Mouse (Mus musculus): ENCODE results near the gene Cdk2.
A peak's percentile ranks its signal among the peaks of the same experiment; 100 is the strongest.

Cdk2 gene

GRCm38 (mm10) chr10:128702328-128703007, 2.4 kb downstream of the Cdk2 start:
- DNase-seq (ENCODE audit: low spot score): peak; percentile 66

- no peak for DNase-seq (ENCODE audit: low spot score)
These were observed 4.1 kb downstream of the Cdk2 start for GRCm38 (mm10) chr10:128700712-128701111.

DNA sequence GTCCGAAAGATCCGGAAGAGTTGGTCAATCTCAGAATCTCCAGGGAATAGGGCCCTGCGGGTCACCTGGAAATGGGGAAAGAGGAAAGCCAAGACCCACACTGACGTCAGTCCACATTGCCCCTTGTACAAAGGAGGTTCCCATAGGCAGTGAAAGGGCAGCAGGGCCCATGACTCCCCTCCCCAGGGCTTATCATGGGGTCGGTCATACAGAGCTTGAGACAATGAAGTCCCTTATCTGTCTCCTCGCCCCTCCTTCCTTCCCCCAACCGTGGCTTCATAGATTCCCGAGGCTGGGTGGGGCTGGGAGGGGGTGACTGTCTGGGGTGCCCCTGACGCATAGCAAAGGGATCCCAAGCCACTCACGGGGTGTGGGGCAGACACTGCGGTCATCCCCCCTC, 5.2 kb downstream of the Cdk2 start:
- DNase-seq (ENCODE audit: low spot score): no peak

DNA sequence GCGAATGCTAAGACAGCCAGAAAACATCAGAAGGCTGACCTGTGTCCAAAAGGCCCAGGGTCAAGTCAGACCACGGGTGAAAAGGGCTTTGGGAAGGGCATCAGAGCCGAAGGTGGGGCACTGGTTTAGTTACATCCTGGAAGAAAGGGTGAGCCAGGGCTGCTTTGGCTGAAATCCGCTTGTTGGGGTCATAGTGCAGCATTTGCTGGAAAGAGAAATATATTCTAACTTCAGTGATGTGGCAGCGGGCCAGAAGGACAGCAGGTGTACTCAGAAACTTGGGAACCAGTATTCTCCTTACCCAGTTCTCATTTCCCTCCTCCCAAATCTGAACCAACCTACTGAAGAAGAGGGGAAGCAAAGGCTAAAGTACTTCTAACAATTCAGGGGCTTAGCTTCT, 5.8 kb downstream of the Cdk2 start:
- no peak for DNase-seq (ENCODE audit: low spot score)

DNA sequence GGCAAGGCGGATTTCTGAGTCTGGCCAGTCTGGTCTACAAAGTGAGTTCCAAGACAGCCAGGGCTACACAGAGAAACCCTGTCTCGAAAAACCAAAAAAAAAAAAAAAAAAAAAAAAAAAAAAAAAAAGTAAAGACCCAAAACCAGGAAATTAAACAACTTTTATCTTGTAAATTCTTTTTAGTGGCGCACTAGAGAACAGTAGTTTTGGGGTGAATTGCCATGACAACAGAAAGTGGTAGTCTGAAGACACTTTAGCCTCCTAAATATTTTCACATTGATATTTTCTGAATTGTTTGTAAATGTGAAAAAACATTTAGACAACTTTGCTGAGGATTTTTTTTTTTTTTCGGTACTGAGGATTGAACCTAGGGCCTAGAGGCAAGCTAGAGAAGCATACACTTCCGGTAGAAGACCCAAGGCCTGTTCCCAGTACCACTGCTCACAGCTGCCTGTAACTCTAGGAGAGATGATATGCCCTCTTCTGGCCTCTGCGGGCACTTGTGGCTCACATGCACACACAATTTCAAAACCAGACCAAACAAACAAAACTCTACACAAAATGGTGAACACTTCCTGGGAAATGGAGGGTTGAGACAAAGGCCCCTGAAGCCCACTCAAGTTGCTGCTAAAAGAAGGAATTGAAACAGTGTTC, 7.6 kb downstream of the Cdk2 start:
- DNase-seq (ENCODE audit: low spot score): no peak

- peak; percentile 99 for DNase-seq (ENCODE audit: low spot score)
These were observed 8.6 kb downstream of the Cdk2 start, which contains the start of gene Rab5b for GRCm38 (mm10) chr10:128695992-128696807. Rab5b (minus strand) TSS chr10:128696264.

DNA sequence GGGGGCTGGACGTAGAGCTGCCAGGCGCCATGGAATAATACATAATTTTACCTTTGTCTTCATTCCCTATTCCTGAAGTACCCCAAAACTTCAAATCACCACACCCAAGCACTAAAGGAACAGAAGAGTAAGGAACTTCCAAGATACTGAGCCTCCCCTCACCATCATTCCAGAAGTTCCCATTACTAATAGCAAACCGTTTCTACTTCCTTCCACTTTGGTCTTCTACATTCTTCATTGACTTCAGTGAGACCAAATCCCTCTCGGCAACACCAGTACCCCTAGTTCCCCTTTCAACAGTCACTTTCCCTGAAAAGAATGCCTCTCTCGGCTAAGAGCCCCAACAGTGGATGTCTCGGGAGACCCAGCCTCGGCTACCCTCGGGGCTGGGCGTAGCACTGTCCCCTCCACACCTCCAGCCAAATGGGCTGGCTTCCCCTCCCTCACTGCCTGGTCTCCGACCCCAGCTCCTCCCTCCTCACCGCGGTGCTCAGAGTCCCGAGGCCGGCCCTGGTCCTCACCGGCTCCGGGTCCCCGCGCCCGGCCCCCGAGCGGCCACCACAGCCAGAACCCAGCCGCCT, 9.3 kb downstream of the Cdk2 start:
- DNase-seq (ENCODE audit: low spot score): no peak

- no peak for DNase-seq (ENCODE audit: low spot score)
These were observed 30.3 kb downstream of the Cdk2 start for GRCm38 (mm10) chr10:128674469-128675008.

GRCm38 (mm10) chr10:128673763-128674468, 30.9 kb downstream of the Cdk2 start, which contains the start of gene Suox:
Suox (minus strand) TSS chr10:128674073.
- DNase-seq (ENCODE audit: low spot score): peak; percentile 82

- DNase-seq (ENCODE audit: low spot score): no peak
These were observed 33.7 kb downstream of the Cdk2 start for GRCm38 (mm10) chr10:128671148-128671547.

GRCm38 (mm10) chr10:128668790-128669672, 35.8 kb downstream of the Cdk2 start:
- peak; percentile 84 for DNase-seq (ENCODE audit: low spot score)

DNA sequence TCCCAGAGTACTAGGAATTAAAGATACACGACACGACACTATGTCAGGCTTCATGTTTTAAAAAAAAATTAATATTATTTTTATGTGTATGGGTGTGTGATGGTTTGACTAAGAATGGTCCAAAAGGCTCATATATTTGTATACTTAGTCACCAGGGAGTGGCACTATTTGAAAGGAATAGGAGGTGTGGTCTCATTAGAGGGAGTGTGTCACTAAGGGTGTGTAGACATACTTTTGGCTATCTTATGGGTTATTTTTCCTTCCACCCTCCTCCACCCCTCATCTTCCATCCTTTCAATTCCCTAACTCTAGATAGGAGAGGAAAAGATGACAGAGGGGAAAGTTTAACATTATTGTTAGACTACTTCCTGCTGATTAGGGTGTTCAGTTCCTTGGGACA, 39.0 kb downstream of the Cdk2 start:
- no peak for DNase-seq (ENCODE audit: low spot score)

GRCm38 (mm10) chr10:128665307-128665706, 39.5 kb downstream of the Cdk2 start:
- DNase-seq (ENCODE audit: low spot score): no peak

DNA sequence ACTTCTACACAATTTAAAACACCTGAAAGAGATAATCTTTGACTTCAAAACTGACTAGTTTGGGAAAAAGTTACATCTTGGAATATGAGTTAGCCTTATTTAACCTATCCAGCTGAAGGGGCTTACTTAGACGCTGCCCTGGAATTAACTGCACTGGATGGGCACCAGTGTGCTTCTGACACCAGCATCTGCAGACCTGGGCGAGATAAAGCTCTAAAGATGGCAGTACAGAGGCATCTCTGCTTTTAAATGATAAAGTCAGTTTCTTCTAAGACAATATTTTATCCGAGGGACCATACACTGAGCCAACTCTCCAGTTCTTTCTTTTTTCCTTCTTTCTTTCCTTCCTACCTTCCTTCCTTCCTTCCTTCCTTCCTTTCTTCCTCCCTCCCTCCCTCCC, 40.0 kb downstream of the Cdk2 start:
- no peak for DNase-seq (ENCODE audit: low spot score)

DNA sequence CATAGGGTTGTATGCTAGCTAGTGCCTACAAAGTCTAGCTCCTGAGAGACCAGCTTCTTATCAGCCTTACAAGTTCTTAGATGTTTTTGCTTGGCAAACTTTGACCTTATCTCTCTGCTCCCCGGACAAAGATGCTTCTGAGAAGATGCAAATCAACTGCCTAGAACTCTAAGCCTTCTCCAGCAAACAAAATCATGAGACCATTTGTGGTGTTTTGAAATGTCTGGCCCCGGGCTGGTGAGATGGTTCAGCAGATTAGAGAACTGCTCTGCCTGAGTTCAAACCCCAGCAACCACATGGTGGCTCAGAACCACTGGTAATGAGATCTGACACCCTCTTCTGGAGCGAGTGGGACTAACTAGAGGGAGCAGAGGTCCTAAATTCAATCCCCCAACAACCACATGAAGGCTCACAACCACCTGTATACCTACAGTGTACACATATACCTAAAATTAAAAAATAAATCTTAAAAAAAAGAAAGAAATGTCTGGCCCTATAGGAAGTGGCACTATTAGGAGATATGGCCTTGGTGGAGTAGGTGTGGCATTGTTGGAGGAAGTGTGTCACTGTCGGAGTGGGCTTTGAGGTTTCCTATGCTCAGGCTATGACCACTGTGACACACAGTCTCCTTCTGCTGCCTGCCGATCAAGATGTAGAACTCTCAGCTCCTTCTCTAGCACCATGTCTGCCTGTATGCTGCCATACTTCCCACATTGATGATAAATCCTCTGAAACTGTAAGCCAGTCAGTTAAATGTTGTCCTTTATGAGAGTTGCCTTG, 41.2 kb downstream of the Cdk2 start:
- no peak for DNase-seq (ENCODE audit: low spot score)

- no peak for DNase-seq (ENCODE audit: low spot score)
These were observed 42.4 kb downstream of the Cdk2 start for GRCm38 (mm10) chr10:128662465-128662864.

DNA sequence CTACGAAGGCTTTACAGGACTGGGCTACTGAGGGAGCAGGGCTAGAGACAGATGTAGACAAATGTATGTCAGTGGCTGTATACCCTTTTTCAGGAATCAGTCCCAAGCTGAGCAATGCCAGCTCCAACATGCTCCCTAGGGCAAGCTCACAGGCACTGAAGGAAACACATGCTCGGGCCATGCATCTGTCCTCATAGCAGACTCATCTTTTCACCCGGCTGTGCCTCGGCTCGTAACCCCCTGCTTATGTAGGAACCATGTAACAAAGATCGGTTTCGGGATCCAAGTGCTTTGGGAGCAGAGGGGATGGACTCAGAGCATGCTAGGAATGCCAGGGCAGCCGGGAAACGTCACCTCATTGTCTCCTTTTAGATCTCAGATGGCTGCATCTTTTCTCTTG, 45.3 kb downstream of the Cdk2 start:
- no peak for DNase-seq (ENCODE audit: low spot score)

- DNase-seq (ENCODE audit: low spot score): no peak
These were observed 47.0 kb downstream of the Cdk2 start for GRCm38 (mm10) chr10:128657844-128658243.

DNA sequence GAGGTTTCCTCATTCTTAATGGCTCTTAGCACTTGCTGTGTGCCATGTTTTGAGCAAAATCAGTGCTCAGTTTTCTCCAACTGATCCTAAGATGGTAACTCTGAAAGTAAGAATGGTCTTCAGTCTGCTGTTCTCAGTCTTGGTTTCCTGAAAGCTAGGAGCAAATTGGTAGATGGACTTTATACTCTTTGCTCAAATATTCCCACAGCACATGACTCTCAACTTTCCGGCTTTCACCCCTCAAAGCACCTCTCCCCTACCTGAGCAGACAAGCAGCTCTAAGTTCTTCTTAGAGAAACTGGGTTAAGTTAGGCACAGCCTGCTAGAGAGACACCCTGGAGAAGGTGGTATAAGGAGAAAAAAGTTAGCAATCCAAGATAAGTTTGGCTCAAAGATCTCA, 48.1 kb downstream of the Cdk2 start:
- no peak for DNase-seq (ENCODE audit: low spot score)

DNA sequence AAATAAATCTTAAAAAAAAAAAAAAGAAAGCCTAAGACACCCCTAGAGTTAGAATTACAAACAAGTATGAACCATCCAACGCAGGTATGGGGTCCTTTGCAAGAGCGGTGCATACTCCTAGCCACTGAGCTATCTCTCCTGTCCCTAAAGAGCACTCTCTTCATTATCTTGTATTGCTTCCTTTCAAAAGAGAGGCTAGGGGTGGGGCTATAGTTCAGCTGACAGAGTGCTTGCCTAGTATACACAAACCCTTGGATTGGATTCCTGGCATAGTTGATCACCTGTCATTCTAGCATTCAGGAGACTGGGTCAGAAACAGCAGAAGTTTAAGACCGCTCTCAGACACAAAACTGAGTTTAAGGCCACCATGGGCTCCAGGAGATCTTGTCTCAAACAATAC, 49.6 kb downstream of the Cdk2 start:
- DNase-seq (ENCODE audit: low spot score): no peak

Measured in testis, postnatal 14 days (tissue).